Comparison of ENCODE assay signal across 8 mouse cellular contexts in genomic region chr17:29048748-29049507, GRCm38 (mm10). TPM values are rescaled to one million over a fixed set of nuclear protein-coding genes. Genes with fewer than 3 reads are reported as not detected.
DNase-seq lines count a peak whose midpoint lies in the region; ATAC-seq lines count a peak whose summit lies in the region.

No protein-coding gene starts in this region.

- peak; percentile 83 for DNase-seq in Muller cell, postnatal 12 days (ENCODE audit: inconsistent ontology term)
- peak; percentile 88 for DNase-seq in cerebellum, adult 11 months
- peak; percentile 87 for DNase-seq in forebrain, embryonic 14.5 days (ENCODE audit: low spot score)
- DNase-seq in layer of hippocampus, postnatal 14 days (ENCODE audit: low spot score in 2 of 2): peak; percentile 91 to 93
- peak; percentile 93 for DNase-seq in lung, postnatal 36 days
- peak; percentile 70 for DNase-seq in retina, postnatal 7 days (ENCODE audit: low read depth, low spot score)
- DNase-seq in urinary bladder, postnatal 10 days (ENCODE audit: low spot score): peak; percentile 41

- H3K27ac ChIP-seq in forebrain, embryonic 14.5 days (ENCODE audit: low read depth, low read length): no peak overlapping the region
- no peak overlapping the region for H3K27ac ChIP-seq in hindbrain, embryonic 12.5 days

- H3K4me2 ChIP-seq in forebrain, embryonic 14.5 days (ENCODE audit: low read length): no peak overlapping the region
- no peak overlapping the region for H3K4me2 ChIP-seq in hindbrain, embryonic 12.5 days (replicated peaks)

- no peak overlapping the region for H3K4me3 ChIP-seq in forebrain, embryonic 14.5 days (ENCODE audit: low read depth, low read length)
- H3K4me3 ChIP-seq in hindbrain, embryonic 12.5 days: no peak overlapping the region

- no peaks in the 10 kb centered on the region for H3K4me1 ChIP-seq in forebrain, embryonic 14.5 days (ENCODE audit: control insufficient read depth, insufficient read depth, low read length)
- peaks cover 6% of the 10 kb centered on the region for H3K4me1 ChIP-seq in hindbrain, embryonic 12.5 days

- 23% methylated on average over 13 of the region's 13 CpGs for WGBS in forebrain, embryonic 14.5 days
- WGBS in hindbrain, embryonic 12.5 days: 22% methylated on average over 13 of the region's 13 CpGs

- no peak overlapping the region for H3K9ac ChIP-seq in forebrain, embryonic 14.5 days (ENCODE audit: low read length)
- H3K9ac ChIP-seq in hindbrain, embryonic 12.5 days: no peak overlapping the region

- no peaks in the 10 kb centered on the region for H3K27me3 ChIP-seq in forebrain, embryonic 14.5 days (replicated peaks; ENCODE audit: control insufficient read depth, insufficient read depth, low read length)
- no peaks in the 10 kb centered on the region for H3K27me3 ChIP-seq in hindbrain, embryonic 12.5 days

- H3K9me3 ChIP-seq in forebrain, embryonic 14.5 days (replicated peaks; ENCODE audit: control insufficient read depth, low read length): no peaks in the 10 kb centered on the region
- no peaks in the 10 kb centered on the region for H3K9me3 ChIP-seq in hindbrain, embryonic 12.5 days (replicated peaks)

- H3K36me3 ChIP-seq in forebrain, embryonic 14.5 days (ENCODE audit: control insufficient read depth, insufficient read depth, low read length): peaks cover 39% of the 10 kb centered on the region
- peaks cover 34% of the 10 kb centered on the region for H3K36me3 ChIP-seq in hindbrain, embryonic 12.5 days

- peak; percentile 44 for ATAC-seq in forebrain, embryonic 14.5 days
- peak; percentile 26; the same call in 1 of the 2 replicates for ATAC-seq in hindbrain, embryonic 12.5 days (ENCODE audit: low FRiP score)

RNA-seq across cellular contexts. Expression of gene Srsf3, which starts 16.5 kb away (rescaled TPM):
- 712 and 729 TPM in 2 replicates for polyA plus RNA-seq in forebrain, embryonic 14.5 days (2014; fragmentation: Nextera tagmentation; extraction: Ambion mirVana)
- polyA plus RNA-seq in hindbrain, embryonic 12.5 days (2016; fragmentation: Nextera tagmentation; extraction: Ambion mirVana): 662 and 667 TPM in 2 replicates
- 100 to 1,000 TPM; 127 to 160 TPM for total RNA-seq in layer of hippocampus, postnatal 14 days (2021)

RNA-seq across cellular contexts. Expression of gene Stk38, which starts 41.1 kb away (rescaled TPM):
- 81.7 and 94.8 TPM in 2 replicates for polyA plus RNA-seq in forebrain, embryonic 14.5 days (2014; fragmentation: Nextera tagmentation; extraction: Ambion mirVana)
- polyA plus RNA-seq in hindbrain, embryonic 12.5 days (2016; fragmentation: Nextera tagmentation; extraction: Ambion mirVana): 150 and 152 TPM in 2 replicates
- 10 to 100 TPM; 57.0 to 61.1 TPM for total RNA-seq in layer of hippocampus, postnatal 14 days (2021)

RNA-seq across cellular contexts. Expression of gene Cdkn1a, which starts 41.8 kb away (rescaled TPM):
- 41.0 and 43.3 TPM in 2 replicates for polyA plus RNA-seq in forebrain, embryonic 14.5 days (2014; fragmentation: Nextera tagmentation; extraction: Ambion mirVana)
- polyA plus RNA-seq in hindbrain, embryonic 12.5 days (2016; fragmentation: Nextera tagmentation; extraction: Ambion mirVana): 39.0 and 43.6 TPM in 2 replicates
- 10 to 100 TPM; 24.9 to 26.0 TPM for total RNA-seq in layer of hippocampus, postnatal 14 days (2021)

Comparison
In these comparisons a context has a peak if more than half of its experiments do, and no peak if none do; other contexts are left out.
1. DNase-seq: peak in every context shown above with its lines; median percentile 93 in lung, postnatal 36 days; 92 in layer of hippocampus, postnatal 14 days; 88 in cerebellum, adult 11 months; 87 in forebrain, embryonic 14.5 days; 83 in Muller cell, postnatal 12 days; 70 in retina, postnatal 7 days; 41 in urinary bladder, postnatal 10 days.